Mouse (Mus musculus): ENCODE measurements around the gene Ptprg.
"Not testable (repeated sequence)": the region's sequence is repeated elsewhere in the genome, so short reads cannot be mapped to it uniquely, and the experiment has no call there.

Ptprg gene

DNA sequence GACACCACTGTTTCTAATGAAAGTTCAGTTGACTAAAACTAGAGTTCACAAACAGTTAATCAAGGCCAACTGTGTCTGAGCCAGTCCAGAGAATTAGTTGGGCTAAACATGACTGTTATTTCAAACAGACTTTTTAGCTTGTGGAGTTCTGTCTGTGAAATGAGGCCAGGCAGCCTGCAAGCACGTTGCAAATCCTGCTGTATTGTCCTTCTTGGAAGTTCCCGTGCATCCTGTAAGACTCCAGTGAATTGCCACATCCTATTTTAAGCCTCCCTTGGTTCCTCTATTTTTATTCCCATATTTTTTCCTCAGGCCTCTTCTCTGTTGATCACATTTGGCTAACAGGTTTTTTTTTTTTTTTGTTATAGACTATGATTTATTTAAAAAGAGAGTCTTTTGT, 652.8 kb downstream of the Ptprg start:
- DNase-seq (ENCODE audit: low read depth), result no peak

GRCm38 (mm10) chr14:12208554-12208953, 655.2 kb downstream of the Ptprg start:
- DNase-seq (ENCODE audit: low read depth), result peak; percentile 4

- no peak for DNase-seq (ENCODE audit: low read depth)
These were observed 665.3 kb downstream of the Ptprg start for GRCm38 (mm10) chr14:12218544-12219150.

DNA sequence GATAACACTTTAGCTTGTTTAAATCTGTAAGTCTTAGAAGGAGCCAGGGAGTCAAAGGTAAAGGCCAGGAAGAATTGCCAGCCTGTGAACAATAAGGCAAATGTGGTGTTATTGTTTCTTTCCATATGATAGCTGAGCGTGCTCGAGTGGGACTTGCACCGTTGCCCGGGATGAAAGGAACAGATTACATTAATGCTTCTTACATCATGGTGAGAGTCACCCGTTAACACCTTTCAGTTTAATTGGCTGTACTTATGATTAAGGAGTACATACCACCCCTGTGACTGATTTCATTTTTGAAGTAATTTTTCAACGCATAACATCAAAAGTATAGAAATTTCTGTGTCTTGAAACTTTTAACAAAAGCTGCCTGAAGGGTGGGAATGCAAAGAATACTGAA, 666.5 kb downstream of the Ptprg start:
- DNase-seq (ENCODE audit: low read depth), result no peak

GRCm38 (mm10) chr14:12220540-12220939, 667.2 kb downstream of the Ptprg start:
- DNase-seq (ENCODE audit: low read depth), result no peak

GRCm38 (mm10) chr14:12221571-12221970, 668.2 kb downstream of the Ptprg start:
- no peak for DNase-seq (ENCODE audit: low read depth)

- no peak for DNase-seq (ENCODE audit: low read depth)
These were observed 690.4 kb downstream of the Ptprg start for GRCm38 (mm10) chr14:12243726-12244125.

GRCm38 (mm10) chr14:12276031-12276430, 722.7 kb downstream of the Ptprg start:
- no peak for DNase-seq (ENCODE audit: low read depth)

- no peak for DNase-seq (ENCODE audit: low read depth)
These were observed 730.3 kb downstream of the Ptprg start, which contains the start of gene Gm49355 for GRCm38 (mm10) chr14:12283641-12284040. TSS of gene Gm49355 (plus strand) at chr14:12283976.

DNA sequence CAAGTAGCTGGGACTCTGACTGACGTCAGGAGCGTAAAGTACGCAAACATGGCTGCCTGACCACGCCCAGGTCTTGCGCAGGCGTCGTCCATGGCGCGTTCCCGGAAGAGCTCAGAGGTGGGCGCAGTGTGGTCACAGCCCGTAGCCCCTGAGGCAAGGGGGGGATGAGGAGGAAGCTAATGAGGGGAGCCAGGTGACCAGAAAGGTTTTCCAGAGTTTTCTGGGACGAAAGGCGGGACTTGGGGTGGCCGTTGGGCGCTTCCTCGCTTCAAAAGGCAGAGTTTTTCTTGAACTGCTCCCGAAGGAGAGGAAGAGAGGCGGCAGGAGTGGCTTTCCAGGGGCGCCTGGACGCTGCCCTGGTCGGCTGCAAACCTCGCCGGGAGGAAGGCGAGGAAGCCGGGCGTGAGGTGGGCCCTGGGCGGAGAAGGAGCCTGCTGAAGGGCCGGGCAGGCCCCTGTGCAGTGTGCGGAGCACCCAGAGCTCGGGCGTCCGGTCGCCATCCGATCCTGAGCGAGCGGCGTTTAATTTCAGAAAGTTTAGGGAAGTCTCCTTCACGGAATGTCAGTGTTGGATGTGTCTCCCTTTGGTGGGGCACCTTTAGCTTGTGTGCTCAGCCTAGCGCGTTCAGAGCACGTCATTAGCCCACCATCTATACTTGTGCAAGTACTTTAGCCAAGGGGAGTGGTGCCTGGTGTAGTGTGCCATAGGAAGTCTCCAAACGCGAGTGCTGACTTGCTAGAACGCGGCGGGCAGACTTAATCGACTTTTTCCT, 731.0 kb downstream of the Ptprg start, which contains the start of gene 3830406C13Rik:
3830406C13Rik (plus strand) TSS at position 33 of the 772 bp plus-strand sequence.
- peak; percentile 67 for DNase-seq (ENCODE audit: low read depth)

GRCm38 (mm10) chr14:12289747-12290146, 736.4 kb downstream of the Ptprg start:
- not testable (repeated sequence) for DNase-seq (ENCODE audit: low read depth)
